Mouse (Mus musculus) heart, adult 18-20 months (tissue): Measurements from ENCODE around the gene Map4k5. TPM values are rescaled to one million over a fixed set of nuclear protein-coding genes. Genes with fewer than 3 reads are reported as not detected.
A peak's percentile ranks its signal among the peaks of the same experiment; 100 is the strongest.

Experiments used
- DNase-seq, 2 experiments: peaks; one replicate each; pipeline ENCODE4 v3.0.0; 2021 to 2022; ENCODE audit warnings: mixed read lengths in 1 of 2
- total RNA-seq, 2 experiments: library from RNA; stranded (reverse); gene quantifications; 2 replicates each; pipeline ENCODE4 v1.2.3; 2021

Map4k5 gene
- total RNA-seq, 2 experiments from 2014 or later = 19.3 to 21.4 TPM

GRCm38 (mm10) chr12:69788380-69788779 lies 104.6 kb downstream of the Map4k5 start:
- no peak for DNase-seq

- DNase-seq = no peak
Observed at GRCm38 (mm10) chr12:69785471-69785870, 107.5 kb downstream of the Map4k5 start.

- no peak for DNase-seq
Observed at GRCm38 (mm10) chr12:69783247-69784025, 109.6 kb downstream of the Map4k5 start.

- no peak for DNase-seq
Observed at GRCm38 (mm10) chr12:69781935-69782650, 110.9 kb downstream of the Map4k5 start.

GRCm38 (mm10) chr12:69781480-69781879 lies 111.5 kb downstream of the Map4k5 start:
- no peak for DNase-seq

- no peak for DNase-seq
Observed at GRCm38 (mm10) chr12:69777957-69778356, 115.0 kb downstream of the Map4k5 start.

- DNase-seq = no peak
Observed at GRCm38 (mm10) chr12:69777341-69777730, 115.7 kb downstream of the Map4k5 start.

- peak in 1 of 2 experiments; percentile 13 for DNase-seq
Observed at GRCm38 (mm10) chr12:69776607-69777340, 116.2 kb downstream of the Map4k5 start.

- DNase-seq = no peak
Observed at GRCm38 (mm10) chr12:69768841-69769240, 124.2 kb downstream of the Map4k5 start.

GRCm38 (mm10) chr12:69767476-69768258 lies 125.3 kb downstream of the Map4k5 start:
- no peak for DNase-seq

- no peak for DNase-seq
Observed at GRCm38 (mm10) chr12:69766185-69766904, 126.7 kb downstream of the Map4k5 start.

- no peak for DNase-seq
Observed at GRCm38 (mm10) chr12:69765543-69765942, 127.5 kb downstream of the Map4k5 start.

- DNase-seq = peak; percentile 44 to 83
Observed at GRCm38 (mm10) chr12:69761603-69762002, 131.4 kb downstream of the Map4k5 start.

- DNase-seq = peak in 1 of 2 experiments; percentile 12
Observed at GRCm38 (mm10) chr12:69760743-69761406, 132.1 kb downstream of the Map4k5 start.

GRCm38 (mm10) chr12:69760014-69760413 lies 133.0 kb downstream of the Map4k5 start:
- DNase-seq = peak in 1 of 2 experiments; percentile 20

GRCm38 (mm10) chr12:69759267-69759885 lies 133.6 kb downstream of the Map4k5 start:
- DNase-seq = no peak

GRCm38 (mm10) chr12:69758221-69759185 lies 134.5 kb downstream of the Map4k5 start:
- peak; percentile 51 to 64 for DNase-seq

GRCm38 (mm10) chr12:69757418-69758141 lies 135.4 kb downstream of the Map4k5 start:
- DNase-seq = peak; percentile 86 to 93
